Mouse (Mus musculus) CH12.LX (cell line): ENCODE data around the gene Npas1. TPM values are rescaled to one million over a fixed set of nuclear protein-coding genes. Genes with fewer than 3 reads are reported as not detected.
A peak's percentile ranks its signal among the peaks of the same experiment; 100 is the strongest.

ENCODE experiments used
- DNase-seq: peaks from one replicate; pipeline ENCODE4 v3.0.0-alpha.2; 2013; ENCODE audit errors: extremely low read depth
- H3K27ac ChIP-seq: 2 replicates; pipeline ENCODE4 v1.5.1; 2012; ENCODE audit warnings: low read depth, mild to moderate bottlenecking, control low read depth, moderate library complexity; ENCODE audit not compliant: insufficient read depth
- H3K27me3 ChIP-seq: replicated peaks from 2 replicates; pipeline ENCODE3; 2012; ENCODE audit warnings: inconsistent platforms
- H3K36me3 ChIP-seq, 2 experiments: replicated peaks in 1 of 2; 2 replicates each; pipeline versions ENCODE3 to v1.6.1; 2012; ENCODE audit warnings: inconsistent platforms in 1 of 2, low read length in 1 of 2, mild to moderate bottlenecking in 1 of 2, mixed read lengths in 1 of 2, moderate library complexity in 1 of 2; ENCODE audit not compliant: control insufficient read depth in 1 of 2, insufficient read depth in 1 of 2
- H3K4me1 ChIP-seq, 2 experiments: 2 replicates each; pipeline ENCODE4 v1.6.1; 2012; ENCODE audit warnings: inconsistent platforms in 1 of 2, moderate library complexity in 1 of 2; ENCODE audit not compliant: insufficient read depth in 2 of 2, control insufficient read depth in 1 of 2
- H3K4me2 ChIP-seq: 2 replicates; pipeline ENCODE4 v1.6.1; 2012; ENCODE audit warnings: low read depth, mild to moderate bottlenecking, control low read depth; ENCODE audit not compliant: poor library complexity, insufficient read depth, severe bottlenecking
- H3K4me3 ChIP-seq, 3 experiments: fragments of 150-350 bp in 1 of 3; sonication (generic) in 1 of 3; replicated peaks in 1 of 3; 2 replicates each; pipeline versions ENCODE3 to v1.5.1; 2011 to 2012; ENCODE audit warnings: low read depth in 2 of 3, low read length in 2 of 3, mild to moderate bottlenecking in 2 of 3, moderate library complexity in 2 of 3, control low read depth in 1 of 3, improper control_type of control experiment in 1 of 3, inconsistent platforms in 1 of 3, mixed read lengths in 1 of 3; ENCODE audit not compliant: poor library complexity in 1 of 3
- H3K79me2 ChIP-seq: replicated peaks from 2 replicates; pipeline ENCODE4 v1.6.1; 2012; ENCODE audit warnings: mild to moderate bottlenecking, moderate library complexity; ENCODE audit not compliant: control insufficient read depth, poor library complexity, insufficient read depth, severe bottlenecking; ENCODE audit errors: extremely low read depth
- H3K9ac ChIP-seq: 2 replicates; pipeline ENCODE4 v1.6.1; 2012; ENCODE audit warnings: low read depth, mild to moderate bottlenecking, control low read depth, moderate library complexity; ENCODE audit not compliant: insufficient read depth
- H3K9me3 ChIP-seq: replicated peaks from 2 replicates; pipeline ENCODE3; 2012; ENCODE audit warnings: low read length, inconsistent platforms, mixed read lengths
- CTCF ChIP-seq, 2 experiments: IDR thresholded peaks in 1 of 2; conservative IDR thresholded peaks in 1 of 2; 2 replicates each; pipeline ENCODE4 v1.5.1; 2011 to 2012; ENCODE audit warnings: low read depth in 2 of 2, low read length in 2 of 2, improper control_type of control experiment in 1 of 2, inconsistent platforms in 1 of 2, mild to moderate bottlenecking in 1 of 2, moderate library complexity in 1 of 2
- ELF1 ChIP-seq: IDR thresholded peaks from 2 replicates; pipeline ENCODE4 v1.6.1; 2014; ENCODE audit warnings: low read depth, mild to moderate bottlenecking, inconsistent platforms, low read length, improper control_type of control experiment
- EP300 ChIP-seq: IDR thresholded peaks from 2 replicates; pipeline ENCODE4 v1.6.1; 2011; ENCODE audit warnings: low read length, improper control_type of control experiment
- GABPA ChIP-seq: IDR thresholded peaks from 2 replicates; pipeline ENCODE4 v1.6.1; 2012; ENCODE audit warnings: low read depth, low read length, improper control_type of control experiment, inconsistent platforms; ENCODE audit not compliant: insufficient replicate concordance
- HCFC1 ChIP-seq: IDR thresholded peaks from 2 replicates; pipeline ENCODE4 v1.6.1; 2012; ENCODE audit warnings: low read depth, mild to moderate bottlenecking, inconsistent platforms, low read length, improper control_type of control experiment
- IRF4 ChIP-seq: IDR thresholded peaks from 2 replicates; pipeline ENCODE4 v1.6.1; 2014; ENCODE audit warnings: low read depth, mild to moderate bottlenecking, inconsistent platforms, low read length, improper control_type of control experiment
- KAT2A ChIP-seq: IDR thresholded peaks from 2 replicates; pipeline ENCODE4 v1.6.1; 2012; ENCODE audit warnings: low read length, improper control_type of control experiment, inconsistent platforms; ENCODE audit not compliant: insufficient replicate concordance
- MAZ ChIP-seq: IDR thresholded peaks from 2 replicates; pipeline ENCODE4 v1.6.1; 2012; ENCODE audit warnings: low read depth, mild to moderate bottlenecking, inconsistent platforms, low read length, improper control_type of control experiment, moderate library complexity
- MEF2A ChIP-seq: IDR thresholded peaks from 2 replicates; pipeline ENCODE4 v1.6.1; 2014; ENCODE audit warnings: low read depth, mild to moderate bottlenecking, inconsistent platforms, low read length, improper control_type of control experiment, borderline replicate concordance
- MXI1 ChIP-seq: IDR thresholded peaks from 2 replicates; pipeline ENCODE4 v1.6.1; 2011; ENCODE audit warnings: mild to moderate bottlenecking, low read depth, low read length, improper control_type of control experiment
- NELFE ChIP-seq: IDR thresholded peaks from 2 replicates; pipeline ENCODE4 v1.6.1; 2011; ENCODE audit warnings: low read depth, low read length, improper control_type of control experiment
- NRF1 ChIP-seq: IDR thresholded peaks from 2 replicates; pipeline ENCODE4 v1.6.1; 2014; ENCODE audit warnings: low read depth, mild to moderate bottlenecking, inconsistent platforms, low read length, improper control_type of control experiment, moderate library complexity
- POLR2A ChIP-seq: IDR thresholded peaks from 2 replicates; pipeline ENCODE4 v1.6.1; 2011; ENCODE audit warnings: low read depth, mild to moderate bottlenecking, improper control_type of control experiment, low read length
- RCOR1 ChIP-seq: conservative IDR thresholded peaks from 2 replicates; pipeline ENCODE4 v1.6.1; 2012; ENCODE audit warnings: low read depth, mild to moderate bottlenecking, inconsistent platforms, low read length, improper control_type of control experiment
- SIN3A ChIP-seq: IDR thresholded peaks from 2 replicates; pipeline ENCODE4 v1.6.1; 2012; ENCODE audit warnings: low read length, improper control_type of control experiment, inconsistent platforms
- SMC3 ChIP-seq: IDR thresholded peaks from 2 replicates; pipeline ENCODE4 v1.6.1; 2011; ENCODE audit warnings: low read depth, low read length, improper control_type of control experiment
- TBP ChIP-seq: conservative IDR thresholded peaks from 2 replicates; pipeline ENCODE4 v1.6.1; 2011; ENCODE audit warnings: low read depth, low read length, improper control_type of control experiment
- UBTF ChIP-seq: IDR thresholded peaks from 2 replicates; pipeline ENCODE4 v1.6.1; 2012; ENCODE audit warnings: low read depth, mild to moderate bottlenecking, inconsistent platforms, low read length, improper control_type of control experiment, moderate library complexity
- USF1 ChIP-seq: IDR thresholded peaks from 2 replicates; pipeline ENCODE4 v1.6.1; 2014; ENCODE audit warnings: low read depth, mild to moderate bottlenecking, inconsistent platforms, low read length, improper control_type of control experiment
- USF2 ChIP-seq: conservative IDR thresholded peaks from 2 replicates; pipeline ENCODE4 v1.6.1; 2011; ENCODE audit warnings: low read depth, low read length, improper control_type of control experiment
- ZC3H11A ChIP-seq: IDR thresholded peaks from 2 replicates; pipeline ENCODE4 v1.6.1; 2012; ENCODE audit warnings: low read depth, mild to moderate bottlenecking, inconsistent platforms, low read length, improper control_type of control experiment
- ZKSCAN1 ChIP-seq: IDR thresholded peaks from 2 replicates; pipeline ENCODE4 v1.6.1; 2012; ENCODE audit warnings: low read depth, inconsistent platforms, low read length, improper control_type of control experiment, borderline replicate concordance
- dilution Hi-C: fragments of 300-500 bp; cut with MboI; formaldehyde crosslinking; loops from 2 replicates; pipeline ENCODE4 v1.14.3; 2020; ENCODE audit warnings: low sequenced_read_pairs; ENCODE audit not compliant: extremely low pct_unique_long_range_greater_than_20kb, extremely low pct_ligation_motif_present
- in situ Hi-C: fragments of 300-500 bp; cut with MboI; formaldehyde crosslinking; loops from 3 replicates; pipeline ENCODE4 v1.14.3; 2019; ENCODE audit warnings: low sequenced_read_pairs, low pct_ligation_motif_present, low pct_unique_long_range_greater_than_20kb, mixed read lengths
- polyA plus RNA-seq: library from polyadenylated mRNA; unstranded; fragments of >175 nt; gene quantifications from 2 replicates; pipeline ENCODE4 v1.2.1, GENCODE M21; 2012; ENCODE audit warnings: low read depth; ENCODE audit not compliant: insufficient read length
- total RNA-seq, 2 experiments: library from RNA; depleted of rRNA; stranded (reverse); fragments of 300-350 nt in 1 of 2; fragments of >200 nt in 1 of 2; gene quantifications; 2 replicates each; pipeline ENCODE4 v1.2.3; 2012 to 2014

Npas1 gene
- total and polyA plus RNA-seq, 3 experiments: 0.08 to 0.56 TPM; not detected in 1

DNA sequence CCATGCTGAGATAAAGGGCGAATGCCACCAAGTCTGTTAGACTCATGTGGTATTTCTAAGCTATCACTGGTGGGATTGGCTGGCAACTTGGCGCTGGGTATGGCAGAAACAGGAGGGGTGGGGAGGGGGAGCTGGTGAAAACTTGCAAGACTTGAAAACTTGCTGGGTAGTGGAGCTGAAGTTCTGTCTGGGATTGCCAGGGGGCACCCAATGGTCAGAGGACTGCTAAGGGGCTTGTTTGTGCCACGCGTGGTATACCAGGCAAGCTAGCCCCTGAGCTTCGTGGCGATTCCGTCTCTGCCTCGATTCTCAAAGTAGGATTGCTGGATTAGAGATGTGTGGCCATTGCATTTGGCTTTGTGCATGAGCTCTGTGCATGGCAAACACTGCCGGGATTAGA, 12.4 kb upstream of the Npas1 start:
- Histone ChIP-seq H3K4me1 (peaks cover 0 to 26% of the 10 kb centered on the region in 2 experiments; a peak in 3 of 4 replicates), H3K79me2 (no peaks in the 10 kb centered on the region), H3K4me3 (no peak overlapping the region), H3K4me2 (no peak overlapping the region), H3K9me3 (no peaks in the 10 kb centered on the region), H3K27me3 (no peaks in the 10 kb centered on the region), H3K27ac (no peak overlapping the region), H3K9ac (no peak overlapping the region), H3K36me3 (peaks cover 0 to 4% of the 10 kb centered on the region in 2 experiments)
- no peak for DNase-seq
- in situ Hi-C loops (no loop called here), dilution Hi-C loops (no loop called here)
- TF ChIP-seq CTCF (conservative IDR thresholded peaks at IDR 0.05 in 1 of 2, IDR thresholded peaks at IDR 0.05 in 1 of 2; ENCODE audit: low read depth in 2 of 2, low read length in 2 of 2) (no peak), USF2 (no peak), USF1 (no peak), HCFC1 (no peak), TBP (no peak), SMC3 (no peak), MEF2A (no peak), IRF4 (no peak)

DNA sequence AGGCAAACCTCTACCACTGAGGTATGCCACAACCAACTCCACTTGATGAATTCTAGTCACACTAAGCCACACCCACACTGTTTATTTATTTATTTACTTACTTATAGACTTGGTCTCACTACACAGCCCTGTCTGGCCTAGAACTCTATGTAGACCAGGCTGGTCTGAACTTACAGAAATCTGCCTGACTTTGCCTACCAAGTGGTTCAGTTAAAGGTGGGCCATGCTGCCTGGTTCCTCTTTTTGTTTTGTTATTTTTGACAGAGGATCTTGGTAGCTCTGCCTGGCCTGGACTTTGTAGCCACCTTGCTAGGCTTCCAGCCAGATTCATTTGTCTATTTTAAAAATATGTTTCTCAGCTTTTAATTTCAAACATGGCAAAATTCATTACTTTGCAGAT, 11.3 kb upstream of the Npas1 start:
- Histone ChIP-seq H3K4me3 (no peak overlapping the region), H3K27ac (no peak overlapping the region), H3K4me1 (peaks cover 0 to 26% of the 10 kb centered on the region in 2 experiments; a peak in 3 of 4 replicates), H3K27me3 (no peaks in the 10 kb centered on the region), H3K36me3 (peaks cover 0 to 1% of the 10 kb centered on the region in 2 experiments), H3K9ac (no peak overlapping the region), H3K9me3 (no peaks in the 10 kb centered on the region), H3K79me2 (no peaks in the 10 kb centered on the region)
- peak; percentile 18 for DNase-seq
- in situ Hi-C loops: no loop called here
- dilution Hi-C loops: no loop called here
- TF ChIP-seq GABPA (no peak), KAT2A (no peak), EP300 (no peak), POLR2A (no peak), ZC3H11A (no peak), ELF1 (no peak), HCFC1 (no peak), UBTF (no peak), CTCF (conservative IDR thresholded peaks at IDR 0.05 in 1 of 2, IDR thresholded peaks at IDR 0.05 in 1 of 2; ENCODE audit: low read depth in 2 of 2, low read length in 2 of 2) (no peak), MEF2A (no peak), NRF1 (no peak), USF2 (no peak), RCOR1 (no peak), NELFE (no peak), TBP (no peak), SIN3A (no peak), MAZ (no peak), SMC3 (no peak), MXI1 (no peak), ZKSCAN1 (no peak)
- TF ChIP-seq, all 38 proteins: peak for 0
- H3K4me2 ChIP-seq: no peak overlapping the region
